Mouse (Mus musculus): ENCODE results near the gene Cdh9. TPM values are rescaled to one million over a fixed set of nuclear protein-coding genes. Genes with fewer than 3 reads are reported as not detected.

Cdh9 gene
- total RNA-seq (2021), result not detected
- long read RNA-seq, experiment 1, result 0 reads
- long read RNA-seq, experiment 2, result 0 reads

DNA sequence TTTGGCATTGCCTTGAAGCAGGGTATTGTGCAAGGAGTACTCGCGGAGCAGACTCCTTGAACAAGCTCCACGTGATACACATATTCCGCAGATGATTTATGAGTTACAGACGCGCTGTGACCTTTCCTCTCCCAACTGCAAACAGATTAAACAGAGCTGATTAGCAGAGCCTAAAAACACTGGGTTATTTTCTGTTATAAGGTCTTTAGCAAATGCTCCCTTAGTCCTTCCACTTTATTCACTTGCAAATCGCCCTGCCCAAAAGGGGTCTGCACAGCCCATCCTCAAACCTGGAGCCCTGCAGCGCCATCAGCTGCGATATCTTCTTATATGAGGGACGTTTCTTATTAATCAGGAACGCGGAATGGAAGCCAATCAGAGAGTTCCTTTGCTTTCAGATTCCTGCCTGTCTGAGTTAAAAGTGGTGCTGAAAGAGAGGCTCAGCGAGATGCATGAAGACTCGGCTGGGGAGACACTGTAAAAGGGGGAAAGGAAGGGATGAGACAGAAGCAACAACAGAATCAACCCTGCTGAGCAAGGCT is at the start of gene Cdh9:
TSS of gene Cdh9 (plus strand) at position 287 of the 542 bp plus-strand sequence.
- Histone ChIP-seq H3K27ac (no peak within 1 kb of the TSS), H3K4me3 (peak within 1 kb of the TSS; percentile 41)
- intact Hi-C loops (cut with DNase I), result no loop called here
- TF ChIP-seq CTCF (IDR thresholded peaks at IDR 0.05), result no peak
- DNase-seq, result no peak

GRCm38 (mm10) chr15:16679096-16679495 is 49.5 kb upstream of the Cdh9 start:
- no peak for DNase-seq
- TF ChIP-seq CTCF (IDR thresholded peaks at IDR 0.05), result no peak
- no peak overlapping the region for H3K4me3 ChIP-seq
- intact Hi-C loops (cut with DNase I), result no loop called here
- H3K27ac ChIP-seq, result no peak overlapping the region

DNA sequence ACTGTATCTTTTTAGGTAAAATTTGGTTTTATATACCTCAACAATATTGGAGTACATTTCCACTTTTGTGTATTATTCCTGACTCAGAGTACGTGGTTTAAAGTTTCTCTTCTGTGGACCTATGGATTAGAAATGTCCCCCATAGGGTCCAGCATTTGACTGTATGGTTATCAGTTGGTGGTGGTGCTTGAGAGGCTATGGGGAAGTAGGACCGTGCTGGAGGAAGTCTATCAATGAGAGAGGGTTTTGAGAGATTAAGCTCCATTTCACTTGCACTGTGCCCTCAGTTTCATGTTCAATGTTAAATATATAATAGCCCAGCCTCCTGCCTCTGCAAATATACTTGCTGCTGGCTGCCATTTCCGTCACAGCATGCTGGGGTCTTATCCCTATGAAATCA is 28.7 kb upstream of the Cdh9 start:
- Histone ChIP-seq H3K4me3 (no peak overlapping the region), H3K27ac (no peak overlapping the region)
- intact Hi-C loops (cut with DNase I), result no loop called here
- no peak for TF ChIP-seq CTCF (IDR thresholded peaks at IDR 0.05)
- DNase-seq, result no peak

GRCm38 (mm10) chr15:16702340-16702739 is 26.2 kb upstream of the Cdh9 start:
- intact Hi-C loops (cut with DNase I), result no loop called here
- Histone ChIP-seq H3K4me3 (no peak overlapping the region), H3K27ac (no peak overlapping the region)
- no peak for TF ChIP-seq CTCF (IDR thresholded peaks at IDR 0.05)
- no peak for DNase-seq

DNA sequence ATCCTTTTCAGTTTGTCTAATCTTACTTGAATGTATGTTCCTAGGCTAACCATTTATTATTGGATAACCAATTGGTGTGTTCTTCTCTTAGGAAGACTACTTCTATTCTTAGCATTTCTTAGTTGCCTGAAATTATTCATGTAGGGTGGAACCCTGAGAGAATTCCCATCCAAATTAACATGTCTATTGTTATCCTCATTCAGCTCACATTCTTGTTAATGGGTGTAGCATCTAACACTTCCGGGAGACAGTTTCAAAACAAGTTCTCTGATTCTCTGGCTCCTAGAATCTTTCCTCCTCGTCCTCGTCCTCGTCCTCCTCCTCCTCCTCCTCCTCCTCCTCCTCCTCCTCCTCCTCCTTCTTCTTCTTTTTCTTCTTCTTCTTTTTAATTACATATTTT is 10.5 kb downstream of the Cdh9 start:
- DNase-seq, result no peak
- H3K4me3 ChIP-seq, result no peak overlapping the region
- no peak for TF ChIP-seq CTCF (IDR thresholded peaks at IDR 0.05)
- intact Hi-C loops (cut with DNase I), result no loop called here
- no peak overlapping the region for H3K27ac ChIP-seq

GRCm38 (mm10) chr15:16746672-16747071 is 18.1 kb downstream of the Cdh9 start:
- TF ChIP-seq CTCF (IDR thresholded peaks at IDR 0.05), result no peak
- no peak for DNase-seq
- no peak overlapping the region for H3K27ac ChIP-seq
- H3K4me3 ChIP-seq, result no peak overlapping the region
- intact Hi-C loops (cut with DNase I), result no loop called here

DNA sequence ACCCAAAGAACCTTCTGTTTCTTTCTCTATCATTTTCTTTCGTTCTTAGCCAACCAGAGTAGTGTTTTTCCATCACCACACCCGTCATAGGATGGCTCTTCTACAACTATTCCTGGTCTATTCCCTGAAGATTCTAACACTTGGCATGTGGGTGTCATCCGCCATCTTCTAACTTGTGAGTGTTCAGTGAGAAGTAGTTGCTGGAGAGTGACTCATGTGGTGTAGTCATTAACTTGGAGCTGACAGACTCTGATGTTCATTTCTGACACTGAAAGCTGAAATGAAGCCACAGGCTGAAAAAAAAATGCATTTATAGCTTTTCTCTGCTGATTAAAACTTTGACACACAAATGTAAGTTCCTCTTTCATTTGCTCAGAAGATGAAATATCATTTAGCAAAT is 34.7 kb downstream of the Cdh9 start:
- Histone ChIP-seq H3K27ac (no peak overlapping the region), H3K4me3 (no peak overlapping the region)
- no peak for TF ChIP-seq CTCF (IDR thresholded peaks at IDR 0.05)
- no peak for DNase-seq
- intact Hi-C loops (cut with DNase I), result no loop called here

DNA sequence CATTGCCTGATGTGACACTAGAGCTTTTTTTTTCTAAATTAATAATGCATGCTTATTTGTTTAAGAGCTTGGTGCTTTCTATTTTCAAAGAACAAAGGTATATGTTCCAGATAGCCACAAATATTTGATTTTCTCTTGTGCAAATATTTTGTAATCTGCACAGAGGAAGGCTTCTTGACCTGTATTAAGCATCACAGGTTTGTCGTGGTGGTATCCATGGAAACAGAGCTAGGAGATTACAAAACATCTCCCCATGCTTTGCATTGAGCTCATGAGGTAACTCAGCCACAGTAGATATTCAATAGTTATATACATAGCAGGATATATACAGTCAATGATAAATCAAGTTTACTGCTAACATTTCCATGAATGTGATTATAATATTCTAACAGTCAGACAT is 56.0 kb downstream of the Cdh9 start:
- no peak for DNase-seq
- intact Hi-C loops (cut with DNase I), result no loop called here
- no peak for TF ChIP-seq CTCF (IDR thresholded peaks at IDR 0.05)

DNA sequence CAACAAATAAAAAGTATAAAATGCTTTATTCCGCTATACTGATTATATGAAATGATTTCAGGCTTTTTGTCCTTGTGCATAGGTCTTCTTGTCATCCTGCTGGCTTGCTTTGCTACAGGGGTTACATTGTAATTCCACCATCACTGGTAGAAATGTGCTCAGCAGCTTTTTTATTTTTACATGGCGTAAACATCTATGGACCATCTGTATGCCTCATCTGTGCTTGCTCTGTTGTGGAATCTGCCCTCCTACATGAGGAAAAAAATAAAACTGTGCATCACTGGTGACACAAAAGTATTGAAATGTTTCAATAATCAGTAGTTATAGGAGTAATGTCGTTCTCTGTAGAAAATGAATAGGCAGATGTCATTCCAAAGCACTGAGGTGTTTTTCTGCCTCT is 64.3 kb downstream of the Cdh9 start:
- DNase-seq, result no peak
- Histone ChIP-seq H3K4me3 (no peak overlapping the region), H3K27ac (no peak overlapping the region)
- intact Hi-C loops (cut with DNase I), result no loop called here
- TF ChIP-seq CTCF (IDR thresholded peaks at IDR 0.05), result no peak

More for the DNA sequence above, 56.0 kb downstream of the Cdh9 start:
- Histone ChIP-seq H3K4me3 (no peak overlapping the region), H3K27ac (no peak overlapping the region)

DNA sequence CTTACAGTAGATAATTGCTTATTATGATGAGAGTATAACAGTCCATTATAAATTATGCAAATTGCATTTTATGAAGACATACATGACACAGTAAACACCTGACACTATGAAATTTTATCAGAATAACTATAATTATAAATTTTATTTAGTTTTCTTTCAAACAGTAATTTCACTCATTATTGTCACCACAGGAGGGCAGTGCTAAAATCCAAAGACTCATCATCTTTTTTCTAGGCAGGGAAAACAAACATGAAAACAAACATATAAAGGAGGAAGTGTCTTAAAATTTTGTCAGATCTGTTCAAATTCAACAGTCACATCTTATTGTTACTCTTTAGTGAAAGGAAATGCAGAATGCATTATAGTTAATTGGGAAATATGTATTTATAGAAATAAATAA is 72.7 kb downstream of the Cdh9 start:
- intact Hi-C loops (cut with DNase I), result no loop called here
- no peak for TF ChIP-seq CTCF (IDR thresholded peaks at IDR 0.05)
- Histone ChIP-seq H3K4me3 (no peak overlapping the region), H3K27ac (no peak overlapping the region)
- DNase-seq, result no peak

- no peak overlapping the region for H3K4me3 ChIP-seq
- no peak overlapping the region for H3K27ac ChIP-seq
- TF ChIP-seq CTCF (IDR thresholded peaks at IDR 0.05), result no peak
- intact Hi-C loops (cut with DNase I), result no loop called here
- DNase-seq, result no peak
Observed at GRCm38 (mm10) chr15:16810787-16811186, 82.2 kb downstream of the Cdh9 start.

DNA sequence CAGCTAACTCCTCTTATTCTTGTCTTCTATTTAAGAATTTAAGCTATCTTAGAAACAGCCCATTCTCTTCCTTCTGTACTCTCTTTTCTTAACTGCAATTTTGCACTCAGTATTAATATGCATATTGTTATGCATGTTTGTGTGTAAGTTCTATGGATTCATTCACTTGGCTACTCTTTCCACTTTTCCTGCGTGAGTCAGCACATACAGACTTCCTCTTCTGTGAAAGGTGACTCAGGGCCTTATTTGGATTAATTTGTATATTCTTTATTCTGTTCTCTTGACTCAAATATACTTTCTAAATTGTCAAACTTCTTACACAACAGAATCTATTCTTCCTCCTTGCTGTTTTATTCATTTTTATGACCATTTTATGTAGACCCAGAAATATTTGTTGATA is 85.5 kb downstream of the Cdh9 start:
- no peak for TF ChIP-seq CTCF (IDR thresholded peaks at IDR 0.05)
- DNase-seq, result no peak
- H3K4me3 ChIP-seq, result no peak overlapping the region
- H3K27ac ChIP-seq, result no peak overlapping the region
- intact Hi-C loops (cut with DNase I), result no loop called here

GRCm38 (mm10) chr15:16834761-16835160 is 106.2 kb downstream of the Cdh9 start:
- intact Hi-C loops (cut with DNase I), result no loop called here
- Histone ChIP-seq H3K27ac (no peak overlapping the region), H3K4me3 (no peak overlapping the region)
- no peak for TF ChIP-seq CTCF (IDR thresholded peaks at IDR 0.05)
- DNase-seq, result no peak

DNA sequence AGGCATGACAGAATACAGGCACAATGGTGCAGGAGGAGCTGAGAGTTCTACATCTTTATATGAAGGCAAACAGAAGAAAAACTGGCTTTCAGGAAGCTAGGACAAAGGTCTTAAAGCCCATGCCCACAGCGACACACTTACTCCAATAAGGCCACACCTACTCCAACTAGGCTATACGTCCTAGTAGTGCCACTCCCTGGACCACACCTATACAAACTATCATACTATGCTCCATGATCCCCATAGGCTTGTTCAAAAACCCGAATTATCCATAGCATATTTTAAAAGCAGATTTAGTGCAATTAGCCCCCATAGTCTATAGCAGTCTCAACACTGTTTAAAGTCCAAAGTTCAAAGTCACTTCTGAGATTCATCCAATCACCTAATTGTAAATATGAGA is 154.0 kb downstream of the Cdh9 start:
- no peak for TF ChIP-seq CTCF (IDR thresholded peaks at IDR 0.05)
- intact Hi-C loops (cut with DNase I), result no loop called here
- DNase-seq, result no peak
- Histone ChIP-seq H3K4me3 (no peak overlapping the region), H3K27ac (no peak overlapping the region)

Measured in gastrocnemius, adult 2 months (tissue).